Mouse (Mus musculus) Patski (cell line): Measurements from ENCODE around the gene Ankrd28. TPM values are rescaled to one million over a fixed set of nuclear protein-coding genes. Genes with fewer than 3 reads are reported as not detected.
A peak's percentile ranks its signal among the peaks of the same experiment; 100 is the strongest.
"Not testable (repeated sequence)": the region's sequence is repeated elsewhere in the genome, so short reads cannot be mapped to it uniquely, and the experiment has no call there.

Experiments
- ATAC-seq: fragments of 100-300 bp; one replicate; pipeline ENCODE4 v1.8.0; 2021
- CTCF ChIA-PET: fragments of 350-600 bp; sonication (Branson Sonifier 250); formaldehyde crosslinking; loops from one replicate; lab custom pipeline; 2022; ENCODE audit warnings: inconsistent platforms; lab: Charles Lee
- POLR2A ChIA-PET: fragments of 350-600 bp; sonication (Branson Sonifier 250); formaldehyde crosslinking; loops from one replicate; lab custom pipeline; 2022; ENCODE audit warnings: antibody characterized with exemption, inconsistent platforms; lab: Charles Lee
- DNase-seq: peaks from one replicate; pipeline ENCODE4 v3.0.0-alpha.2; 2011; ENCODE audit warnings: low read depth, low spot score
- H3K27me3 ChIP-seq: fragments of 371-371 bp; one replicate; pipeline ENCODE4 v1.5.1; 2021
- CTCF ChIP-seq: fragments of 100-300 bp; IDR thresholded peaks from one replicate; pipeline ENCODE4 v1.5.1; 2021
- in situ Hi-C: fragments of 300-500 bp; cut with MboI; formaldehyde crosslinking; loops from 3 replicates; pipeline ENCODE4 v1.11.1; 2018; ENCODE audit warnings: low pct_unique_long_range_greater_than_20kb, mixed read lengths
- polyA plus RNA-seq: library from polyadenylated mRNA; unstranded; gene quantifications from one replicate; pipeline ENCODE4 v1.2.3, GENCODE M21; 2021

Gene Ankrd28
- polyA plus RNA-seq, 1 experiment from 2014 or later = 26.6 TPM

DNA sequence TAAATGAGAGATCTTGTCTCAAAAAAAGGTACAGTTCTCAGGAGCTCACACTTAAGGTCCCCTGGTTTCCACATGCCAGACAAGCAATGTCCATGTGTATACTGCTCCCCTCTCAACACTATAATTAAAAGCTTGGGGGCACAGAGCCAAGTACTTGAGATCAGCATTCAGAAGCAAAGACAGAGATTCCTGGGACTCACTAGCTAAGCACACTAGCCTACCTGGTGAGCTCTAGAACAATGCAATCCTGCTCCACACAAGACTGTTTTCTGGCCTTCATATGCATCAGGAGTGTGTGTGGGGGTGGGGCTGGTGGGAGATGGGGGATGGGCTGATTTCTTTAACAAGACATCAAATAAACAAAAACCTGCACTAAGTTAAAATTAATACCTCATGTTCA, 58.2 kb downstream of the Ankrd28 start:
- no peaks in the 10 kb centered on the region for H3K27me3 ChIP-seq
- in situ Hi-C loops = no loop called here
- CTCF ChIA-PET = interaction anchor here (0.7 to 1.3 kb wide), 4 partner anchors 8 to 304 kb away, joined by 3 to 4 read pairs (median 3); no protein-coding TSS in a partner anchor
- no peak for TF ChIP-seq CTCF
- POLR2A ChIA-PET = no interaction called here
- ATAC-seq = no peak
- DNase-seq = no peak

DNA sequence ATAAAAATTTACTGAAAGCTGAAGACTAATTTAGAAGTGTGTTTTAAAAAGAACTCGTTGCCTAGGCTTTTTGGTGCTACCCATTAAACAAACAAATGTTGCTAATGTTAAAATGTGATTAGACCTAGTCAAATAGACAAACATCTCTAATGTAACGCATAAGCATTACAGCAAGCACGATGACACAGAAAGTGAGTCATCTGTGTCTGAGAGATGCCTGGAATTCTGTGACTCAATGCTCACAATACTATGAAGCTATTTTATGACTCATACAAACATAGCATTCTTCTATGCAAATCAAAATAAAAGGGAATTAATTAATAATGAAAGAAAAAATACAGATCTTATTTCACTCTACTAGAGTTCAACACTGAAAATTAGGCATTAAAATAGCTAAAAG, 61.9 kb downstream of the Ankrd28 start:
- TF ChIP-seq CTCF = no peak
- DNase-seq (peak; percentile 49), ATAC-seq (peak; percentile 83)
- no peaks in the 10 kb centered on the region for H3K27me3 ChIP-seq
- ChIA-PET CTCF (interaction anchor here (0.9 to 2.8 kb wide), 6 partner anchors 14 to 124 kb away, joined by 3 to 7 read pairs (median 4); no protein-coding TSS in a partner anchor), POLR2A (no interaction called here)
- in situ Hi-C loops = no loop called here

DNA sequence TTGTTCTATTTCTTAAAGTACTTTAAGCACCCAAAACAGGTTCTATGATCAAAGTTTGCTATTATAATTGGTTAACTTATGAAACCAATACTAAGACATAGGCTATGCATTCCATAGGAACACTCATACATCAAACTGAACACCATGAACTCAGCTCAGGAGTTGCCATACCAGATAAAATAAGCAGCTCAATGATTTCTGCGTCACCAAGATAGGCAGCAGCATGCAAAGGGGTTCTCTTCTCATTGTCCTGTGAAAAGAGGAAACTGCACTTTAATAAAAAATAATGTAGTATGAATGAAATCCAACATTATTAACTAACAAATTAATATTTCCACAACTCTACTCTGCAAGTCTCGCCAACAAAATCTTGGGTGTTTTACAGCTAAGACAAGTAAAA, 66.4 kb downstream of the Ankrd28 start:
- no peaks in the 10 kb centered on the region for H3K27me3 ChIP-seq
- POLR2A ChIA-PET = no interaction called here
- TF ChIP-seq CTCF = no peak
- CTCF ChIA-PET = interaction anchor here (1.5 kb wide), 1 partner anchor 9 kb away, joined by 3 read pairs; no protein-coding TSS in a partner anchor
- ATAC-seq (no peak), DNase-seq (no peak)
- in situ Hi-C loops = no loop called here

GRCm38 (mm10) chr14:31761727-31762126, 68.7 kb downstream of the Ankrd28 start:
- CTCF ChIA-PET = interaction anchor here (1.3 to 2.5 kb wide), 2 partner anchors 18 to 43 kb away, joined by 3 to 9 read pairs; no protein-coding TSS in a partner anchor
- H3K27me3 ChIP-seq = no peaks in the 10 kb centered on the region
- TF ChIP-seq CTCF = no peak
- ATAC-seq = no peak
- no peak for DNase-seq
- in situ Hi-C loops = no loop called here
- POLR2A ChIA-PET = no interaction called here

DNA sequence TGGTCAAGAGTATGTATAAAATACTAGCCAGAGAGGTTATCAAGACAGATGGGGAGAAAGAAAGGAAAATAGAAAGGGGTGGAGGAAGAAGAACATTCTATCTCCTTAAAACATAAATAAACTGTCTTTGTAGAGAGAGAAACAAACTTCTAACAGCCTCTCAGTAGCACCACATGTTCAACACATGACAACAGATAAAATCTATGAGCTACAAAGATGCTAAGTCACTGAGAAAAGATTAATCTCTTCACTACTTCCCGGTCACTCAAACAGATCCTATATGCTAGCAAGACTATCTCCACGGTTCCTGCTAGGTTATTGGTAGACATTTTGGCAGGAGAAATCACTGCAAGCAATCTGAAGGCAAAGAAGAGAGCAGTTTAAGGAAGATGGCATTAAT, 71.3 kb downstream of the Ankrd28 start:
- no peak for ATAC-seq
- in situ Hi-C loops = no loop called here
- ChIA-PET POLR2A (no interaction called here), CTCF (interaction anchor here (2.5 kb wide), 1 partner anchor 15 kb away, joined by 9 read pairs; no protein-coding TSS in a partner anchor)
- H3K27me3 ChIP-seq = no peaks in the 10 kb centered on the region
- no peak for TF ChIP-seq CTCF
- DNase-seq = no peak

- DNase-seq, in situ Hi-C loops, POLR2A ChIA-PET, ATAC-seq, H3K27me3 ChIP-seq: not testable (repeated sequence)
- CTCF ChIA-PET = interaction anchor here (3.5 kb wide), 1 partner anchor 9 kb away, joined by 11 read pairs; no protein-coding TSS in a partner anchor
Measured at GRCm38 (mm10) chr14:31758410-31758809, 72.0 kb downstream of the Ankrd28 start.

GRCm38 (mm10) chr14:31748239-31748873, 82.1 kb downstream of the Ankrd28 start:
- DNase-seq = no peak
- ATAC-seq = no peak
- TF ChIP-seq CTCF = no peak
- ChIA-PET POLR2A (no interaction called here), CTCF (interaction anchor here (1.0 to 1.5 kb wide), 4 partner anchors 11 to 28 kb away, joined by 3 to 4 read pairs (median 3); no protein-coding TSS in a partner anchor)
- H3K27me3 ChIP-seq = no peaks in the 10 kb centered on the region
- in situ Hi-C loops = no loop called here

- no peak for TF ChIP-seq CTCF
- DNase-seq = no peak
- CTCF ChIA-PET = interaction anchor here (1.3 to 2.7 kb wide), 2 partner anchors 8 to 18 kb away, joined by 6 to 9 read pairs; no protein-coding TSS in a partner anchor
- no peaks in the 10 kb centered on the region for H3K27me3 ChIP-seq
- in situ Hi-C loops = no loop called here
- no peak for ATAC-seq
- POLR2A ChIA-PET = no interaction called here
Measured at GRCm38 (mm10) chr14:31742523-31742922, 87.9 kb downstream of the Ankrd28 start.

GRCm38 (mm10) chr14:31734811-31735210, 95.6 kb downstream of the Ankrd28 start:
- POLR2A ChIA-PET = no interaction called here
- ATAC-seq (no peak), DNase-seq (no peak)
- in situ Hi-C loops = no loop called here
- TF ChIP-seq CTCF = no peak
- no peaks in the 10 kb centered on the region for H3K27me3 ChIP-seq
- CTCF ChIA-PET = interaction anchor here (0.8 to 2.0 kb wide), 3 partner anchors 9 to 58 kb away, joined by 3 to 6 read pairs (median 3); no protein-coding TSS in a partner anchor

GRCm38 (mm10) chr14:31727522-31727921, 102.9 kb downstream of the Ankrd28 start:
- no peak for TF ChIP-seq CTCF
- ChIA-PET CTCF (interaction anchor here (1.5 kb wide), 1 partner anchor 9 kb away, joined by 4 read pairs; no protein-coding TSS in a partner anchor), POLR2A (no interaction called here)
- in situ Hi-C loops = no loop called here
- ATAC-seq (no peak), DNase-seq (no peak)
- H3K27me3 ChIP-seq = no peaks in the 10 kb centered on the region

DNA sequence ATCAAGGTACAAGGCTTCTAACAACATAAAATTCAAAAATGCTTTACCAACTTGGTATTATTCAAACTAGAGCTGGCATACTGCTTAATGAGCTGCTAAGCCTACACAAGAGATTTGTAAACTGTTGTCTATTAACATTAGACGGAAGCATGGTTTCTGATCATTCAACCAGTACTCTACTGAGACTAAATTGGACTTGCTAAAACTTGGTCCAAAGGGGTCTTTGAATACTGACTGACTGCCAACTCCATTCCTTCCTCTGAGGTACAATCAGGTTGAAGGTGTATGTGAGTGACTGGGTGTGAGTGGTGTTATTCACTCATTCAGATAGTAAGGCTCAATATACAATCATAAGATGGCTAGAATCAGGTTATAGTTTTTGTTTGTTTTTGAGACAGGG, 107.7 kb downstream of the Ankrd28 start:
- in situ Hi-C loops = loop anchor here (25.0 kb wide), 1 partner anchor 710 kb away; the partner anchor contains the start of genes Glt8d1, Gnl3, Pbrm1 and Spcs1
- TF ChIP-seq CTCF = no peak
- no peaks in the 10 kb centered on the region for H3K27me3 ChIP-seq
- no peak for DNase-seq
- ATAC-seq = no peak
- CTCF ChIA-PET = interaction anchor here (1.3 kb wide), 1 partner anchor 22 kb away, joined by 3 read pairs; no protein-coding TSS in a partner anchor
- POLR2A ChIA-PET = interaction anchor here (0.5 kb wide), 1 partner anchor 30 kb away, joined by 5 read pairs; no protein-coding TSS in a partner anchor
